In the genomic region with DNA sequence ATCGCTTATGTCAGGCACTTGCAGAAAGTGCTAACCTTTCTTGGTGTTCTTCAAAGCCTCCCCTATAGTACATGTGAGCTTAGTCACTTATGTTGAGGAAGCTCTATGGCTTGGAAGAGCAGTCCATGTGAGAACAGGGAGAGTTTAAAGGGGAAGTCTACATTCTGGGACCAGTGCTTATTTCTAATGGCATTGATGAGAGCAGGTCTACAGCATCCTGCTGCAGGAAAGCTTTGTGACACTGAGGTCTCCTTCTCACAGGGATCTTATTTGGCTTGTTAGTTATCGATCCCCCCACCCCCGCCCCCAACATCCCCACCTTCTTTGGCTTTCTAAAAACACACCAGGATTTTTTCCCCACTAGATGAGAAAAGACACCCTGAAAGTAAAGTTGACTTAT, we compare ENCODE assay signal across 11 mouse cellular contexts.
DNase-seq lines count a peak whose midpoint lies in the region; ATAC-seq and TF ChIP-seq lines count a peak whose summit lies in the region.
"Had no signal": no experiment of that assay in that cellular context is flagged by ENCODE, and none has a peak within 500 bp of the region (broad histone marks: within the 10 kb centered on the region; RNA-seq: fewer than 3 reads in every experiment).

No protein-coding gene starts in this region.

- DNase-seq in midbrain, embryonic 10.5 days (ENCODE audit: low spot score), result no peak
- DNase-seq in midbrain, postnatal 0 days (ENCODE audit: low spot score), result no peak
- peak; percentile 28 for DNase-seq in hindbrain, embryonic 11.5 days (ENCODE audit: low spot score)
- no peak for DNase-seq in midbrain, embryonic 11.5 days (ENCODE audit: low spot score, missing footprints)
- DNase-seq in yolk sac, embryonic 10.5 days (ENCODE audit: low spot score), result no peak
- no peak for DNase-seq in cerebellum, adult 9-10 months
- no peak for DNase-seq in ovary, postnatal 14 days (ENCODE audit: low spot score)
- DNase-seq: right cerebral cortex, postnatal 14 days had no signal

- H3K4me2 ChIP-seq in midbrain, postnatal 0 days (ENCODE audit: low read depth, low read length, poor library complexity, severe bottlenecking), result no peak overlapping the region
- 0 out of 2 replicates have a peak overlapping the region, but pooled peaks have one; percentile 1 for H3K4me2 ChIP-seq in hindbrain, embryonic 11.5 days (replicated peaks; ENCODE audit: low read depth, low read length)
- H3K4me2 ChIP-seq in midbrain, embryonic 11.5 days, result peak overlapping the region; percentile 33; the same call in 1 of the 2 replicates
- H3K4me2 ChIP-seq: liver, embryonic 11.5 days; lung, embryonic 15.5 days had no signal

- H3K9me3 ChIP-seq in midbrain, embryonic 10.5 days (replicated peaks), result no peaks in the 10 kb centered on the region
- no peaks in the 10 kb centered on the region for H3K9me3 ChIP-seq in midbrain, postnatal 0 days (ENCODE audit: low read length)
- no peaks in the 10 kb centered on the region for H3K9me3 ChIP-seq in hindbrain, embryonic 11.5 days (ENCODE audit: control insufficient read depth, low read length)
- H3K9me3 ChIP-seq in midbrain, embryonic 11.5 days (ENCODE audit: control insufficient read depth, low read length), result no peaks in the 10 kb centered on the region
- H3K9me3 ChIP-seq: lung, embryonic 15.5 days; megakaryocyte, embryonic 14.5 days had no signal

- TF ChIP-seq CTCF in midbrain, postnatal 0 days (IDR thresholded peaks at IDR 0.05), result no peak

- no peak for ATAC-seq in midbrain, postnatal 0 days (ENCODE audit: low FRiP score)
- ATAC-seq in hindbrain, embryonic 11.5 days (ENCODE audit: low FRiP score), result peak; percentile 53
- peak; percentile 65 for ATAC-seq in midbrain, embryonic 11.5 days (ENCODE audit: low FRiP score)

- H3K4me1 ChIP-seq in midbrain, embryonic 10.5 days, result peaks cover 43% of the 10 kb centered on the region
- H3K4me1 ChIP-seq in midbrain, postnatal 0 days (ENCODE audit: insufficient read depth, low read length), result no peaks in the 10 kb centered on the region
- peaks cover 3% of the 10 kb centered on the region for H3K4me1 ChIP-seq in hindbrain, embryonic 11.5 days (replicated peaks; ENCODE audit: control insufficient read depth, insufficient read depth, low read length)
- H3K4me1 ChIP-seq in midbrain, embryonic 11.5 days (ENCODE audit: control insufficient read depth, insufficient read depth, low read length), result peaks cover 18% of the 10 kb centered on the region
- H3K4me1 ChIP-seq: megakaryocyte, embryonic 14.5 days had no signal

- 54% methylated on average over 3 of the region's 3 CpGs for WGBS in midbrain, embryonic 10.5 days
- 59% methylated on average over 3 of the region's 3 CpGs for WGBS in midbrain, postnatal 0 days
- WGBS in hindbrain, embryonic 11.5 days, result 58% methylated on average over 3 of the region's 3 CpGs
- WGBS in midbrain, embryonic 11.5 days, result 63% methylated on average over 3 of the region's 3 CpGs

- no peaks in the 10 kb centered on the region for H3K27me3 ChIP-seq in midbrain, embryonic 10.5 days (ENCODE audit: low read depth, poor library complexity, severe bottlenecking)
- H3K27me3 ChIP-seq in midbrain, postnatal 0 days (ENCODE audit: insufficient read depth, low read length), result no peaks in the 10 kb centered on the region
- no peaks in the 10 kb centered on the region for H3K27me3 ChIP-seq in hindbrain, embryonic 11.5 days (ENCODE audit: control insufficient read depth, insufficient read depth, low read length)
- no peaks in the 10 kb centered on the region for H3K27me3 ChIP-seq in midbrain, embryonic 11.5 days (ENCODE audit: control insufficient read depth, insufficient read depth, low read length)
- H3K27me3 ChIP-seq: lung, embryonic 15.5 days; megakaryocyte, embryonic 14.5 days had no signal

- no peak overlapping the region for H3K9ac ChIP-seq in midbrain, postnatal 0 days (replicated peaks; ENCODE audit: low read length, poor library complexity, severe bottlenecking)
- no peak overlapping the region for H3K9ac ChIP-seq in hindbrain, embryonic 11.5 days (ENCODE audit: low read depth, low read length)
- peak overlapping the region; percentile 0 for H3K9ac ChIP-seq in midbrain, embryonic 11.5 days (ENCODE audit: low read length)
- H3K9ac ChIP-seq: lung, embryonic 15.5 days had no signal

- no peaks in the 10 kb centered on the region for H3K36me3 ChIP-seq in midbrain, embryonic 10.5 days
- no peaks in the 10 kb centered on the region for H3K36me3 ChIP-seq in midbrain, postnatal 0 days (ENCODE audit: insufficient read depth, low read length)
- no peaks in the 10 kb centered on the region for H3K36me3 ChIP-seq in hindbrain, embryonic 11.5 days (ENCODE audit: control insufficient read depth, insufficient read depth, low read length)
- H3K36me3 ChIP-seq in midbrain, embryonic 11.5 days (ENCODE audit: control insufficient read depth, insufficient read depth, low read length), result no peaks in the 10 kb centered on the region
- H3K36me3 ChIP-seq: lung, embryonic 15.5 days had no signal

- peak overlapping the region; percentile 77 for H3K27ac ChIP-seq in midbrain, embryonic 10.5 days (replicated peaks)
- H3K27ac ChIP-seq in midbrain, postnatal 0 days (ENCODE audit: low read depth, low read length), result no peak overlapping the region
- H3K27ac ChIP-seq in hindbrain, embryonic 11.5 days (ENCODE audit: low read depth, low read length), result peak overlapping the region; percentile 78
- H3K27ac ChIP-seq in midbrain, embryonic 11.5 days (ENCODE audit: low read depth, low read length), result peak overlapping the region; percentile 59; the same call in 1 of the 2 replicates

- H3K4me3 ChIP-seq in midbrain, embryonic 10.5 days, result peak overlapping the region; percentile 35
- no peak overlapping the region for H3K4me3 ChIP-seq in midbrain, postnatal 0 days (ENCODE audit: low read depth, low read length)
- no peak overlapping the region for H3K4me3 ChIP-seq in hindbrain, embryonic 11.5 days (ENCODE audit: low read depth, low read length)
- no peak overlapping the region for H3K4me3 ChIP-seq in midbrain, embryonic 11.5 days (ENCODE audit: low read depth, low read length)
- H3K4me3 ChIP-seq: lung, embryonic 15.5 days; megakaryocyte, embryonic 14.5 days had no signal
